Mouse (Mus musculus) spleen, postnatal 36 days (tissue): Measurements from ENCODE around the gene Vmn1r37.
"Not testable (repeated sequence)": the region's sequence is repeated elsewhere in the genome, so short reads cannot be mapped to it uniquely, and the experiment has no call there.

Experiments used
- DNase-seq, 2 experiments: peaks; one replicate each; pipeline ENCODE4 v3.0.0; 2022; ENCODE audit warnings: low spot score in 2 of 2, mixed read lengths in 1 of 2

Gene Vmn1r37

DNA sequence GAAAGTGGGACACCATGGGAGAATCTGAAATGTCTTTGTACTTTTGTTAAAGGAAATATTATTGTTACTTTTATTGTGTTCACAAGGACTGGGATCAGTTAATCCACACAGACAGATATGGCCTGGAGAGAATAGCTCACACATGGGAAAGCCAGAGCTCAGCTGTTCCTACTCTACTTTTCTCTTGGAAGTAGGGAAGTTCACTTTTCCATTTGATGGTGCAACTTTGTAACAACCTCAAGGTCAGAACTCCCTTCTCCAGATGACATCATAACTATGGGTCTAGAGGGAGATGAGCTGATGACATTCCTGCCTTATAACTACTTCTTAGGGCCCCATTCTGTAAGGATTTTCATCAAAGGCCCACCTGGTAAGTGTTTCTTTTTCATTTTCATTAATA is at the start of gene Vmn1r37:
Gene Vmn1r37, plus strand, starts transcription at position 301 of the 400 bp plus-strand sequence.
- not testable (repeated sequence) for DNase-seq

DNA sequence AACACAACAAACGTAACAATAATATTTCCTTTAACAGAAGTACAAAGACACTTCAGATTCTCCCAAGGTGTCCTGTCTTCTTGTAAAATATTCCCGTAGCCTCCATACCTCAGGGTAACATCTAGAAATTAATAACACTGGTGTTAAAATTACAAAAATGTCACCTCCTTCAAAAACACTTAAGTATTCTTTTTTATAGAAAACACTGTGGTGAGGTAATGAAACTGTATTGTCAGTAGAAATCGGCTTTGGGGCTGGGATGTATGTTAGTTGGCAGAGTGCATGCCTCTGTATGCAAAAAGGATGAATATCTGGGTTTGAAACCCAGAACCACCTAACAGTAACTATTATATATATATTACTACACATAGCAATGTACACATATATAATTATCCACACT is 43.4 kb upstream of the Vmn1r37 start, which contains the start of gene Vmn1r35:
Gene Vmn1r35, minus strand, starts transcription at position 101 of the 400 bp plus-strand sequence.
- DNase-seq: no peak

DNA sequence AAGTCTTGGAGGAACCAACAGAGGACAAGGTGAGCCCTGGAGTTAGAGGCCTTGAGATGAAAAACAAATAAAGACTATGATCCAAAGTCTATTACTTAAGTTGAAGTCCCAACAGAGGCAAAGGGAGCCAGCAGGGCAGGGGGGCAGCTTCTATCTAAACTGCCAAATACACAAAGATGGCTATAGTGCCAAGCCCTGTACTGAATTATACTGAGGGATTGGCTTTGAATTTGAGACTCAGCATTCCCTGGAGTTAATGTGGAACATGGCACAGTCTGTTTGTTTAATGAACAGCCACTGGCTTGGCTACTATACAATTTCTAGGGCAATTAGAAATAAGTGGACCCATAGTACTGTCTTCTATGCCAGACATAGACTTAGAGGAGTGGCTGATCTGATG is 20.3 kb upstream of the Vmn1r37 start:
- DNase-seq: no peak

DNA sequence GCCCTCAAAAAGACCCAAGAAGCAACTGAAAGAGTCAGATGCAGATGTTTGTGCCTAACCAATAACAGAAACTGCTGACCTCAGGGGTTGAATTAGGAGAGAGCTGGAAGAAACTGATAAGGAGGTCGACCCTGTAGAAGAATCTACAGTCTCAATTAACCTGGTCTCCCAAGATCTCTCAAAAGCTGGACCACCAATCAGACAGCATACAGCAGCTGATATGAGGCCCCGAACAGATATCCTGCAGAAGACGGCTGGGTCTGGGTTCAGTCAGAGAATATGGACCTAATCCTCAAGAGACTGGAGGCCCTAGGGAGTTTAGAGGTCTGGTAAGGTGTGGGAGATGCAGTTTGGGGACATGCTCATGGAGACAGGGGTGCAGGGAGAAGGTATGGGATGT is 15.3 kb upstream of the Vmn1r37 start:
- no peak for DNase-seq

DNA sequence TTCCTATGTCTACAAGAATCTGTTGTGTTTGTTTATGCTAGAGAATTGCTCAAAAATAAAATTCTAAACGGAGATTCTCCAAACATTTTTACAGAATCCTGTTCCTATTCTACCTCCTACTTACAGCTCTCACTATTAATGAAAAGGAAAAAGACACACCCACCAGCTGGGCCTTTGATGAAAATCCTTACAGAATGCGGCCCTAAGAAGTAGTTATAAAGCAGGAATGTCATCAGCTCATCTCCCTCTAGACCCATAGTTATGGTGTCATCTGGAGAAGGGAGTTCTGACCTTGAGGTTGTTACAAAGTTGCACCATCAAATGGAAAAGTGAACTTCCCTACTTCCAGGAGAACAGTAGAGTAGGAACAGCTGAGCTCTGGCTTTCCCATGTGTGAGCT is 10.1 kb upstream of the Vmn1r37 start, which contains the start of gene Vmn1r36:
Gene Vmn1r36, minus strand, starts transcription at position 101 of the 400 bp plus-strand sequence.
- DNase-seq: not testable (repeated sequence)

DNA sequence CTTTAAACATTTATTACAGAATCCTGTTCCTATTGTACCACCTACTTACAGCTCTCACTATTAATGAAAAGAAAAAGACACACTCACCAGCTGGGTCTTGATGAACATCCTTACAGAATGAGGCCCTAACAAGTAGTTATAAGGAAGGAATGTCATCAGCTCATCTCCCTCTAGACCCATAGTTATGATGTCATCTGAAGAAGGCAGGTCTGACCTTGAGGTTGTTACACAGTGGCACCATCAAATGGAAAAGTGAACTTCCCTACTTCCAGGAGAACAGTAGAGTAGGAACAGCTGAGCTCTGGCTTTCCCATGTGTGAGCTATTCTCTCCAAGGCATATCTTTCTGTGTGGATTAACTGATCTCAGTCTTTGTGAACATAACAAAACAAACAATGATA is 53.3 kb downstream of the Vmn1r37 start, which contains the start of gene Vmn1r38:
Gene Vmn1r38, minus strand, starts transcription at position 101 of the 400 bp plus-strand sequence.
- DNase-seq: not testable (repeated sequence)
